Mouse (Mus musculus): ENCODE data around the gene Rorc. TPM values are rescaled to one million over a fixed set of nuclear protein-coding genes. Genes with fewer than 3 reads are reported as not detected.

The Rorc gene
- 10 to 100 TPM; 17.7 to 18.9 TPM for total RNA-seq (2021)
- long read RNA-seq, experiment 1, transcript Rorc-201 (11 exons, 2,136 nt) = major isoform, 6 of 13 reads
- long read RNA-seq, experiment 1, partial matches to known transcripts = 0 of 13 reads
- long read RNA-seq, experiment 1, other reads (novel, unspliced or antisense) = 7 of 13 reads
- long read RNA-seq, experiment 2, transcript Rorc-201 (11 exons, 2,136 nt) = major isoform, 25 of 37 reads
- long read RNA-seq, experiment 2, partial matches to known transcripts = 3 of 37 reads
- long read RNA-seq, experiment 2, other reads (novel, unspliced or antisense) = 9 of 37 reads

GRCm38 (mm10) chr3:94372641-94373040 lies at the start of gene Rorc:
Rorc (plus strand) TSS chr3:94372794.
- DNase-seq (ENCODE audit: low spot score in 2 of 2) = no peak

DNA sequence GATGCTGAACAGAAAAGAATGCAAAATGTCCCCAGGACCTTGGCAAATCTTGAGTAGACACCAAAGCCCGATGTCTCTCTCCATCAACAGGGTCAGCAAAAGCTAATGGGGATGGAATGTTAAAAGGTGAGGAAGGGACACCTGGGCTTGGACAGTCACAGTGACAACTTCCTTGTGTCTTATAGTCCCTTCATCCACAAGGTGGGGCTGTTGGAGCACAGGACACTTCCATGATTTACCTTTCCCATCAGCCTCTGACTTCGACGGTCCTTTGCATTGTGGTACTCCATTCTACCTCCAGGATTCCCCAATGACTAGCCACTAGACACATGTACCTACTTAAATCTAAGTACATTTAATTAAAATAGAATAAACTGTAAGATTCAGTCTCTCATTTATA lies 43.9 kb upstream of the Rorc start:
- no peak for DNase-seq (ENCODE audit: low spot score in 2 of 2)

DNA sequence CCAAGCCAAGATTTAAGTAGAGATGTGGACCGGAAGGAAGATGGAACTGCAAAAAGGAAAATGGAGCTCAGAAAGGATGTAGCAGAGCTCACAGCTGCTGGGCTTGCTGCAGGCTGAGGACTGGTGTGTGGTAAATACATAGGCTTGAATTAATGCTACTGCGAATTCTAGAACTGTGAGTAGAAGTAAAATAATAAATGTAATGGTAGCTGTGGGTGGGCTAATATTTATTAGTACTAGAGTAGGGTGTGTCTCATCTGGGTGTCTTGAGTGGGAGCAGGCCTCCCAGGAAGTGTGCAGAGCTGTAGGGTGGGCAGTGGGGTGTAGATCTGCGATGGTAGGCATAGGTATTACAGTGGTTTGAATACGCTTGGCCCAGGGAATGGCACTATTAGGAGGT lies 38.2 kb upstream of the Rorc start:
- no peak for DNase-seq (ENCODE audit: low spot score in 2 of 2)

DNA sequence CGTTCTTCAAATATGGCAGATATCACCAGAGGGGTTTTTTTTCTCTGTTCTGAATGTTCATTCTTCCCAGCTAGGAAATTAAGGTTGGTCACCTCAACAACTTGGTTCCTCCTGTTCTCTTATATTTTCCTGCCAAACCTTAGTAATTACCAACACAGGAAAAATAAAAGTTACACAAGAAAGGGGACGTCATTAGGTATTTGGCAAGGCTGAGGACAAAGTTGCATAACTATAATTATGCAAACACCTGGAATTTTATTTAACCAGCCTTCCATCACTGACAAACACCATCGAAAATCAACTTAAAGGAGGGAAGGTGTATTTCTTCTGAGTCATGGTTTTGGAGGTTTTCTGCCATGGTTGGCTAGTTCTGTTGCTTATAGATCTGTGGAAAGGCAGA lies 34.1 kb upstream of the Rorc start:
- DNase-seq (ENCODE audit: low spot score in 2 of 2) = no peak

DNA sequence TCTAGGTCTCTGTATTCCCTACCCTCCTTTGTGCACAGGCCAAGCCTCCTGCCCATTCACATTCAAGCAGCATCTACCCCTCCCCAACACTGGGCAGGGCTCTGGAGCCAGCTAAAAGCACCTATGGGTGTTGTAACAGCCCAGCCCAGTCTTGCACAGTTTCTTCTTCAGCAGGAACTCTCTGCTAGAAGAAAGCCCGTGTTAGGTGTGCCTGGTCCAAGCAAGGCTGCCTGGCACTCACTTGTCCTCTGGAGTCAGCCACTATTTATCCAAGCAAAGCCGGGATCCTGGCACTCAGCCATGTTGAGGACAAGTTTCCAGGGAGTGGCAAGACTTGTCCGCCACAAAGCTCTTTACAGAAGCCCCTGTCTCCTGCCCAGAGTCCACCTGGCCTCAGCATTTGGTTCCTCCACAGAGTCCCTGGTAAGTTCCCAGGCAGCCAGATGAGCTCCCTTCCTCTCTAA lies 30.6 kb upstream of the Rorc start, which contains the start of gene Them5:
Gene Them5 (plus strand): TSS at position 141 of the 464 bp plus-strand sequence.
- no peak for DNase-seq (ENCODE audit: low spot score in 2 of 2)

DNA sequence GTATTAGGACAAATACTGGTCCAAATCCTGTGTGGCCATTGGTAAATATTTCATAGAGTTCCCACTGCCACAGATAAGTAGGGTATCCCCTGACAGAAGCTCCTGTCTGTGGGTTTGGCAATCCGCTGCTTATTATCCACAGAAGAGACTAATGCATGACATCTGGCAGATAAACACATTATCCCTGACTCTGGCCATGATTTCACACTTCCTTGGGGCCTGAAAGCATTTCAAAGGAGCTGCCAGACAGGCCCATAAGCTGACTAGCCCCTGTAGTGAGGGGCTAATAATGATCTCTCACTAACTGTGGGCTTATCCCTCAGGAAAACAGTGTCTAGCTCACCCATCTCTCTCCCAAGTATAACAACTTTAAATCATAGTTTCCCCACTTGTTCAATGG lies 30.0 kb upstream of the Rorc start:
- DNase-seq (ENCODE audit: low spot score in 2 of 2) = no peak

DNA sequence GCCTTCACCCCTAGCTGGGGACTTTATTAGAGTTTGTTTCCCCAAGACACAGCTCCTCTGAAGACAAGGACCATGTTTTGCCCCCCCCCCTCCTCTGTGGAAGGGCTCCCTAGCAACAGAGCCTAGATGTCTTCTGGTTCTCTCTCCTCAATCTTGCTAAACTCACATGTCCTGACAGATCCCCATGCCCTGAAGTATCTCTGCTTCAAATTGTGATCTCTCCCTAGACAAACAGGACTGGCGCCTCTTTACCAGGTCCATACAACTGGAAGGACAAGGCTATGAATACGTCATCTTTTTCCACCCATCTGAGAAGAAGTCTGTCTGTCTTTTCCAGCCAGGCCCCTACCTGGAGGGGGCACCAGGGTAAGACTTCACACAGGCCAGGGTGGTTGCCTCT lies 28.4 kb upstream of the Rorc start:
- no peak for DNase-seq (ENCODE audit: low spot score in 2 of 2)

DNA sequence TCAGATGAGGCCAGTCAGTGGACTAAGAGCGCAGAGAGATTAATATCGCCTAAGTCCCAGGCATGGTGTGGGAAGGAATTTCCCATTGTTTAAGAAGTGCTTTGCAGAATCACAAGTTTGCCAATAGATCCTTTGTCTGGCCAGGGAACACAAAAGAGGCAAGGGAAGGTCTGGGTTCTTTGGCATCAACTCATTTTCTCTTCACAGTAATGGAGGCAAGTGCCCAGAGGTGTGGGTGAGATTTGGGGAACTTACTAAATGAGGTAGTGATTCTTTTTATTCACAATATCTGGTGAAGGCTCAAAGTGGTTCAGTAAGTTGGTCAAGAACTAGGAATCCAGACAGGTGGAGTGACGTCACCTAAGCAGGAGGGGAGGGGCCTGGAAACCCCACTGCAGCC lies 27.7 kb upstream of the Rorc start:
- DNase-seq (ENCODE audit: low spot score in 2 of 2) = no peak

DNA sequence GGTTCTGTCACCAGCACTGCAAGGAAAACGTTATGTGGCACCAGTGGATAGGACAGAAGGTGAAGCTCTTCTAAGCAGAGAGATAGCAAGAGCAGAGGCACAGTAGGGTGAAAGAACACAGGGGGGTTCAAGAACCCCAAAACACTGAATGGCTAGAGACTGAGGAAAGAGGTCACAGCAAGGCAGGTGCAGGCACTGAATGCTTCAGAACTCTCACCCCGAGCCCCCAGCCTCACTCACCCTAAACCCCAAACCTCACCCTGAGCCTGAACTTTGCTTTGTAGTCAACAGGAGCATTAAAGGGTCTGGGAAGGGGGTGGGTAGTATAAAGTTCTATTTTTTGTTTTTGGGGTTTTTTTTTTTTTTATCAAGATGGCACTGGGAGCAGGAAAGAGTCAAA lies 24.4 kb upstream of the Rorc start:
- no peak for DNase-seq (ENCODE audit: low spot score in 2 of 2)

- DNase-seq (ENCODE audit: low spot score in 2 of 2) = no peak
Measured at GRCm38 (mm10) chr3:94360812-94361211, 11.8 kb upstream of the Rorc start.

- no peak for DNase-seq (ENCODE audit: low spot score in 2 of 2)
Measured at GRCm38 (mm10) chr3:94362138-94362537, 10.5 kb upstream of the Rorc start, which contains the start of gene C2cd4d. C2cd4d (plus strand) TSS chr3:94362438.

- DNase-seq (ENCODE audit: low spot score in 2 of 2) = peak; percentile 24 to 45
Measured at GRCm38 (mm10) chr3:94363291-94364153, 9.1 kb upstream of the Rorc start.

DNA sequence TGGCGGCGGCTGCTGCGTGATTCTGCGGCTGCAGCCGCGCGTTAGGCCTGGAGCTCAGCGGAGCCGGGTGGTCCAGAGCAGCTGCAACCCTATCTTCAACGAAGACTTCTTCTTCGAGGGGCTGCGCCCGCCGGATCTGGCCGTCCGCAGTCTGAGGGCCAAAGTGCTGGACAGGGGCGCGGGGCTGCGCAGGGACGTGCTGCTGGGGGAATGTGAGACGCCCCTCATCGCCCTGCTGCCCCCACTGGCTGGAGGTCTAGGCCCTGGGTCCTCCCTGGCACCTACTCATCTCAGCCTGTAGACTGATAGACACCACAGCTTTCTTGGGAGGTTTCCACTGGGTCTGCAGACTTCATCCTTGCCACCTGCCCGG lies 8.5 kb upstream of the Rorc start:
- no peak for DNase-seq (ENCODE audit: low spot score in 2 of 2)

GRCm38 (mm10) chr3:94366761-94367160 lies 5.8 kb upstream of the Rorc start:
- DNase-seq (ENCODE audit: low spot score in 2 of 2) = peak; percentile 43 to 61

GRCm38 (mm10) chr3:94367511-94367910 lies 5.1 kb upstream of the Rorc start:
- no peak for DNase-seq (ENCODE audit: low spot score in 2 of 2)

GRCm38 (mm10) chr3:94368631-94369030 lies 4.0 kb upstream of the Rorc start:
- DNase-seq (ENCODE audit: low spot score in 2 of 2) = no peak

GRCm38 (mm10) chr3:94369709-94370108 lies 2.9 kb upstream of the Rorc start:
- DNase-seq (ENCODE audit: low spot score in 2 of 2) = no peak

- peak; percentile 49 to 66 for DNase-seq (ENCODE audit: low spot score in 2 of 2)
Measured at GRCm38 (mm10) chr3:94371637-94372036, 957 bp upstream of the Rorc start.

DNA sequence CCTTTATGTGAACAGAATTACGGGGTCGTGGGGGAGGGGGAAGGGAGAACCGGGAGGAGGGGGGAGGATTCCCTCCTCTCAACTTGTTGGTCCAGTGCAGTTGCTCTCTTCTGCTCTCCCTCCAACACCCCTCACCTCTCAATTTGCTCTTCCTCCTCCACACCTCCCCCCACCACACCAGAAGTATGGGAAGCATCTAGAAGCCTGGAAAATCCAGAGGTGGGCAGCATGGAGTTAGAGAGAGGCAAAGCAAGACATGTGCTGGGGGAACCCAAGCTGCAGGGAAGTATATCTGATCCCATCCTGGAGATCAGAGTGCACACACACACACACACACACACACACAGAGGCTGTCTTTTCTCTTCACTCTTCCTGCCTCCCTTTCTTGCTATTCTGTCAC lies 556 bp upstream of the Rorc start:
- no peak for DNase-seq (ENCODE audit: low spot score in 2 of 2)

DNA sequence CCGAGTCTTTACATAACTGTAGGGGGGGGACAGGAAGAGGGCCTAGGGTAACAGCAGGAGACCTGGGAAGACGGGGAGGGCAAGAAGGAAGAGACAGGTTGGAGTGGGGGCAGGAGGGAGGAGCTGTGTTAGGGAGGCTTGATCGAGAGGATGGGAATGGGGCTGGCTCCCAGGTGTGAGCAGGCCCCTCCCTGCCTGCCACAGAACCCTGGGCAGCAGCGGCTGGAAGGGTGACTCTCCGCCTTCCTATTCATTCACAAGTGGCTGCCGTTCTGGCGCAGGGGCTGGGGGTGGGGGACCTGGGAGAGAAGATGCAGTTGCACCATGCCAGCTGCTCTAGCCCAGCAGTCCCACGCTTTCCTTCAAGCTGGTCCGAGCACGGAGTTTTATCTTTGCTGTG lies 496 bp downstream of the Rorc start:
- no peak for DNase-seq (ENCODE audit: low spot score in 2 of 2)

- no peak for DNase-seq (ENCODE audit: low spot score in 2 of 2)
Measured at GRCm38 (mm10) chr3:94373597-94374011, 1.0 kb downstream of the Rorc start.

DNA sequence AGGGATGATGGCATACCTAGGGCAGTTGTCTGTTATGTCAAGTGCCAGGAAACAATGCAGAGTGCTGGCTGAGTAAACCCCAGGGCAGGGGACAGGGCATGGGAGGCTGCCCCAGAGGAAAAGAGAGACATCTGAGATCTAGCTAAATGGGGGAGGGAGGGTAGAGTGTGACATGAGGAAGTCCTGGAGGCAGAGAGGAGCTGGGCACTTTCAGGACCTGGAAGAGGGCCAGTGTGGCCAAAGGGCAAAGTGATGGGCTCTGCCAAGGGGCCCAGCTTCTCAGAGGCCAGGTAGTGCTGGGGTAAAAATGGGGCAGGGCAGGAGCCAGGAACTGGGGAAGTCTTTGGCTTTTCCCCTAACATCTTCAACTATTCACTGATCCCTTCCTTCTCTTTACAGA lies 2.0 kb downstream of the Rorc start:
- no peak for DNase-seq (ENCODE audit: low spot score in 2 of 2)
